Mouse (Mus musculus) urinary bladder, postnatal 14 days (tissue): Measurements from ENCODE around the gene 4933411K16Rik.
A peak's percentile ranks its signal among the peaks of the same experiment; 100 is the strongest.

Experiments
- DNase-seq: peaks from one replicate; pipeline ENCODE4 v3.0.0; 2021; ENCODE audit warnings: low spot score

4933411K16Rik gene

GRCm38 (mm10) chr19:42051948-42052347, at the start of gene 4933411K16Rik:
TSS of gene 4933411K16Rik (plus strand) at chr19:42052248.
- DNase-seq, result no peak

- no peak for DNase-seq
Measured at GRCm38 (mm10) chr19:42004258-42004657, 47.8 kb upstream of the 4933411K16Rik start.

- DNase-seq, result no peak
Measured at GRCm38 (mm10) chr19:42005616-42006015, 46.4 kb upstream of the 4933411K16Rik start.

- no peak for DNase-seq
Measured at GRCm38 (mm10) chr19:42006568-42006967, 45.5 kb upstream of the 4933411K16Rik start.

GRCm38 (mm10) chr19:42008586-42008985, 43.5 kb upstream of the 4933411K16Rik start:
- DNase-seq, result no peak

GRCm38 (mm10) chr19:42009067-42009466, 43.0 kb upstream of the 4933411K16Rik start:
- DNase-seq, result no peak

- no peak for DNase-seq
Measured at GRCm38 (mm10) chr19:42010436-42010835, 41.6 kb upstream of the 4933411K16Rik start.

- no peak for DNase-seq
Measured at GRCm38 (mm10) chr19:42011123-42011522, 40.9 kb upstream of the 4933411K16Rik start.

GRCm38 (mm10) chr19:42014231-42014825, 37.7 kb upstream of the 4933411K16Rik start:
- no peak for DNase-seq

GRCm38 (mm10) chr19:42015001-42015400, 37.0 kb upstream of the 4933411K16Rik start:
- DNase-seq, result no peak

- no peak for DNase-seq
Measured at GRCm38 (mm10) chr19:42016251-42016650, 35.8 kb upstream of the 4933411K16Rik start.

- DNase-seq, result peak; percentile 48
Measured at GRCm38 (mm10) chr19:42016840-42017239, 35.2 kb upstream of the 4933411K16Rik start.

- DNase-seq, result peak; percentile 81
Measured at GRCm38 (mm10) chr19:42017399-42018247, 34.4 kb upstream of the 4933411K16Rik start.

- DNase-seq, result no peak
Measured at GRCm38 (mm10) chr19:42019011-42019522, 33.0 kb upstream of the 4933411K16Rik start.

- DNase-seq, result no peak
Measured at GRCm38 (mm10) chr19:42021681-42022541, 30.1 kb upstream of the 4933411K16Rik start.

GRCm38 (mm10) chr19:42022542-42022848, 29.6 kb upstream of the 4933411K16Rik start:
- peak; percentile 41 for DNase-seq

- peak; percentile 82 for DNase-seq
Measured at GRCm38 (mm10) chr19:42026158-42026557, 25.9 kb upstream of the 4933411K16Rik start.

GRCm38 (mm10) chr19:42031112-42031511, 20.9 kb upstream of the 4933411K16Rik start:
- no peak for DNase-seq

- no peak for DNase-seq
Measured at GRCm38 (mm10) chr19:42033611-42034010, 18.4 kb upstream of the 4933411K16Rik start.

- no peak for DNase-seq
Measured at GRCm38 (mm10) chr19:42034146-42034775, 17.8 kb upstream of the 4933411K16Rik start.

- no peak for DNase-seq
Measured at GRCm38 (mm10) chr19:42034881-42035455, 17.1 kb upstream of the 4933411K16Rik start.
